Mouse (Mus musculus) neural tube, embryonic 15.5 days (tissue): ENCODE measurements at regions not wholly inside any gene's neighbourhood (a gene's known extent, or its start where the extent isn't known, plus 50 kb on each side); places are given as distances from the start of the nearest gene placed in this dataset.

Source experiments
- ATAC-seq: fragments of 200-750 bp; cut with Nextera tagmentation; 2 replicates; pipeline ENCODE4 v1.8.0; 2017; ENCODE audit warnings: mild to moderate bottlenecking, moderate TSS enrichment, moderate library complexity; ENCODE audit not compliant: low FRiP score
- H3K27ac ChIP-seq: fragments of 300-500 bp; sonication (generic); replicated peaks from 2 replicates; pipeline ENCODE4 v1.5.1; 2015; ENCODE audit warnings: mild to moderate bottlenecking, inconsistent platforms
- H3K27me3 ChIP-seq: fragments of 300-500 bp; sonication (generic); replicated peaks from 2 replicates; pipeline ENCODE4 v1.6.1; 2015; ENCODE audit warnings: inconsistent platforms
- H3K36me3 ChIP-seq: fragments of 300-500 bp; sonication (generic); 2 replicates; pipeline ENCODE4 v1.6.1; 2015; ENCODE audit warnings: inconsistent platforms
- H3K4me1 ChIP-seq: fragments of 300-500 bp; sonication (generic); 2 replicates; pipeline ENCODE4 v1.6.1; 2015; ENCODE audit warnings: inconsistent platforms
- H3K4me2 ChIP-seq: fragments of 300-500 bp; sonication (generic); 2 replicates; pipeline ENCODE4 v1.6.1; 2015; ENCODE audit warnings: inconsistent platforms, mild to moderate bottlenecking, moderate library complexity
- H3K4me3 ChIP-seq: fragments of 300-500 bp; sonication (generic); replicated peaks from 2 replicates; pipeline ENCODE4 v1.5.1; 2015; ENCODE audit warnings: mild to moderate bottlenecking, inconsistent platforms
- H3K9ac ChIP-seq: fragments of 300-500 bp; sonication (generic); replicated peaks from 2 replicates; pipeline ENCODE4 v1.6.1; 2015; ENCODE audit warnings: mild to moderate bottlenecking, inconsistent platforms
- H3K9me3 ChIP-seq: fragments of 300-500 bp; sonication (generic); replicated peaks from 2 replicates; pipeline ENCODE4 v1.6.1; 2016; ENCODE audit warnings: inconsistent platforms
- WGBS: fragments of 180-500 bp; shearing (Covaris S2); methylation state at CpG from one replicate; pipeline ENCODE4 v1.1.7; 2015; ENCODE audit warnings: mixed read lengths; 5-methylcytosine and 5-hydroxymethylcytosine counted together

DNA sequence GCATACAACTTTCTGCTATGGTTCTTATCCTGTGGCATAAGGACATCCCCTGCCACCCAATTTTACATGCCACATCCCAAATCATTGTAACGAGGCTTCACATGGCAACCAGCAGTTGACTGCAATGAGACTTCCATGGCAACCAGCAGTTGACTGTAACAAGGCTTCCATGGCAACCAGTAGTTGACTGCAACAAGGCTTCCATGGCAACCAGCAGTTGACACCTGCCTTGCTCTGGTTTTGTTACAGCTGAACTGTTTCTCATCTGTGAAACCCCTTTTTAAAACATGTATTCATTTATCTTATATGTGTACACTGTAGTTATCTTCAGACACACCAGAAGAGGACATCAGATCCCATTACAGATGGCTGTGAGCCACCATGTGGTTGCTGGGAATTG is 100.7 kb upstream of the Adgrf1 start:
- Histone ChIP-seq H3K27ac (no peak overlapping the region), H3K27me3 (no peaks in the 10 kb centered on the region), H3K4me2 (no peak overlapping the region), H3K4me1 (no peaks in the 10 kb centered on the region), H3K9ac (no peak overlapping the region), H3K4me3 (no peak overlapping the region), H3K9me3 (no peaks in the 10 kb centered on the region), H3K36me3 (no peaks in the 10 kb centered on the region)
- WGBS = 33% methylated on average over 1 of the region's 1 CpGs
- no peak for ATAC-seq

DNA sequence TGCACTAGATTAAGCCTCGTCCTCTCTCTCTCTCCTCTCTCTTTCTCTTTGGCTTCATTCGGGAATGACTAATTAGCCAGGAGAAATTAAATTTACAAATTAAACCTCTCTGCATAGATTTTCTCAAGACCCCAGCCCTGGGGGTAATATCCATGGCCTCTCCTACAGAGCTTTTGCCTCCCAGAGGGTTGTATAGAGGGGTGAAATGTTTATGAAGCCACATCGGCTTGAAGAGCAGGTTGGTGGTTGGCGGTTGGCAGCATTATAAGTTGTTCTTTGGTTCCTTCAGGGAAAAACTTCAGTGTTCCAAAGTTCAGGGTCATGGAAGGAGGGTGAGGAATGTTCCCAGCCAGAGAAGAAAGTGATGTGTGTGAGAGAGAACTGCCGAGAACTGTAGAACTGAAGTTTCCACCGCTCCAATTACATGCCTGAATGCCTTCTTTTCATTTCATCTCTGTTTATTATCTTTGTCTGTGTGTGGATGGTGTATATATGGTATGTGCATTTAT is 97.4 kb upstream of the Adgrf1 start:
- no peaks in the 10 kb centered on the region for H3K27me3 ChIP-seq
- H3K4me3 ChIP-seq = no peak overlapping the region
- no peak overlapping the region for H3K9ac ChIP-seq
- H3K9me3 ChIP-seq = no peaks in the 10 kb centered on the region
- WGBS = 64% methylated on average over 6 of the region's 6 CpGs
- no peaks in the 10 kb centered on the region for H3K36me3 ChIP-seq
- H3K27ac ChIP-seq = no peak overlapping the region
- H3K4me1 ChIP-seq = no peaks in the 10 kb centered on the region
- H3K4me2 ChIP-seq = no peak overlapping the region
- no peak for ATAC-seq

- Histone ChIP-seq H3K27ac (no peak overlapping the region), H3K36me3 (no peaks in the 10 kb centered on the region), H3K4me1 (no peaks in the 10 kb centered on the region), H3K27me3 (no peaks in the 10 kb centered on the region), H3K4me2 (no peak overlapping the region), H3K4me3 (no peak overlapping the region), H3K9ac (no peak overlapping the region), H3K9me3 (no peaks in the 10 kb centered on the region)
- WGBS = 73% methylated on average over 1 of the region's 1 CpGs
- no peak for ATAC-seq
Observed at GRCm38 (mm10) chr17:43174860-43175259, 95.3 kb upstream of the Adgrf1 start.

DNA sequence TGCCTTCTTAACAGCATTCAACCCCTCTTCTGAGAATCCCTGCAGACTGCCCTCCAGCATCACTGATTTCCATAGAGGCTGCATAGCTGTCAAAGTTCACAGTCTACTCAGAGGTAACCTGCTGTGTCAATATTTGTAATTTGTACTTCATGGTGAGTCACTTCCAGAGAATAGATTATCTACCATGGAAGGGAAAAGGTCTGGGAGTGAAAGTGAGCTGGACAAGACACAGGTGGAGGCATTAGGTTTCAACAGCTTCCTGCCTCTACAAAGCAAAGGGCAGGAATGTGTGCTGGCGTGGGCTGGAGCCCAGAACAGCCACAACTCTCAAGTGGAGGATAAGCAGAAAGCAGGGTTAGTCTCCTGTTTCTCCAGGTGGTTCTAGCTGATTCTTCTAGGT is 92.9 kb upstream of the Adgrf1 start:
- no peaks in the 10 kb centered on the region for H3K4me1 ChIP-seq
- no peak overlapping the region for H3K27ac ChIP-seq
- no peak overlapping the region for H3K9ac ChIP-seq
- H3K9me3 ChIP-seq = no peaks in the 10 kb centered on the region
- no peaks in the 10 kb centered on the region for H3K36me3 ChIP-seq
- no peaks in the 10 kb centered on the region for H3K27me3 ChIP-seq
- no peak overlapping the region for H3K4me2 ChIP-seq
- H3K4me3 ChIP-seq = no peak overlapping the region
- no peak for ATAC-seq
- 80% methylated on average over 1 of the region's 1 CpGs for WGBS

DNA sequence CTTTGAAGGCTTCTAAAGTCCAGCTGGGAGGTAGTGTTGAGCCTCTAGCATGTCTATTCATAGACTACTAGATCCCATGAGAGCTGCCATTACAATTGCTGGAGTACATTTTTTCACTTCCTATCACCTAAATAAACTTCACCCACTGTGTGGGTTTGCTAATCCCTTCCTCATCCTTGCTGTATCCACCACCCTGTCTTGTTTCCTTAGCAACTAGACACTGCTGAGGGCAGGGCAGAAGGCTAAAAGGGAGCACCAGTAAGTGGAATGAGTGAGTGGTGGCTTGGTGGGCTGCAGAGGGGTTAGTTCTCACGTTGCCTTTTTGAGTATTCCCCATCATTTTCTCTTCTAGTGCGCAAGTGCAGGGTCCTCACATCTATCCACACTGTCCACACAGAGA is 80.1 kb upstream of the Adgrf1 start:
- 83% methylated on average over 2 of the region's 2 CpGs for WGBS
- no peak overlapping the region for H3K4me2 ChIP-seq
- no peaks in the 10 kb centered on the region for H3K36me3 ChIP-seq
- ATAC-seq = no peak
- H3K9ac ChIP-seq = no peak overlapping the region
- no peaks in the 10 kb centered on the region for H3K9me3 ChIP-seq
- no peaks in the 10 kb centered on the region for H3K4me1 ChIP-seq
- no peak overlapping the region for H3K4me3 ChIP-seq
- H3K27ac ChIP-seq = no peak overlapping the region
- H3K27me3 ChIP-seq = no peaks in the 10 kb centered on the region

- H3K9me3 ChIP-seq = no peaks in the 10 kb centered on the region
- H3K36me3 ChIP-seq = no peaks in the 10 kb centered on the region
- no peaks in the 10 kb centered on the region for H3K4me1 ChIP-seq
- H3K27ac ChIP-seq = no peak overlapping the region
- no peak overlapping the region for H3K9ac ChIP-seq
- no peak for ATAC-seq
- no peak overlapping the region for H3K4me3 ChIP-seq
- no peak overlapping the region for H3K4me2 ChIP-seq
- H3K27me3 ChIP-seq = no peaks in the 10 kb centered on the region
- WGBS = 91% methylated on average over 3 of the region's 3 CpGs
Observed at GRCm38 (mm10) chr17:43190853-43191485, 79.2 kb upstream of the Adgrf1 start.

DNA sequence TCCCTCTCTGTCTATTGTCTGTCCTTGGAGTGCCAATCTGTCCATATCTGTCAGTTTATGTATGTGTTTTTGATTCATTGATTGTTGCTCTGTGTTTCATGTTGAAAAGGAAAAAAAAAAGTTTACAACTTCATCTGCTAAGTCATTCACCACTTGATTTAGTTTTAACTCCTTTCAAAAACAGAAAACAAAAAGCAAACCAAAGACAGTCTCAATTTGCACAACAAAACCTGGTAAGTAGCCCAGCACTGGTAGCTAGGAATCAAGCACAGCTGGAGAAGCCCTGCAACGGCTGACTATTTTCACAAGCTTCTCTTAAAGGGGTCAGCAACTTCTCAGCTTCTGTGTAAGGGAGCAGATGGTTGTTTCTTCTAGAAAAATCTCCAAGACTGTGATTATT is 72.9 kb upstream of the Adgrf1 start:
- Histone ChIP-seq H3K4me1 (no peaks in the 10 kb centered on the region), H3K27ac (no peak overlapping the region), H3K36me3 (no peaks in the 10 kb centered on the region), H3K4me3 (no peak overlapping the region), H3K4me2 (no peak overlapping the region), H3K27me3 (no peaks in the 10 kb centered on the region), H3K9ac (no peak overlapping the region), H3K9me3 (no peaks in the 10 kb centered on the region)
- WGBS = 15% methylated on average over 1 of the region's 1 CpGs
- ATAC-seq = no peak

DNA sequence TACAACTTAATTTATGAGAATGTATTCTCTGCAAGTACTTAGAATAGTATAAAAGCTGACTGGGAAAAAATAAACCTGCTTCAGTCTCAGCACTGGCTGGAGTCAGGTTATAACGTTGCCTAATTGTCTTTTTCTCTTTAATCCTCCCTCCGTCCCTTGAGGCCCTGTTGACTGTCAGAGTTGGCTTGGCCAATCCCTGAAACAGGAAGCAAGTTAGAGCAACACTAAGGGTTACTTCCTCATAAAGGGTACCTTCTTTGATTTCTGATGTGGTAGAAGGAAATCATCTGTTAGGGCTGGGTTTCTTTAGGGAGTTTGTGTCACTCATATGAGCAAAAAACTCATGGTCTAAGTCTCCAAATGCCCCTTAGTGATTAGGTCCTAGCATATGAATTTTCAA is 69.3 kb upstream of the Adgrf1 start:
- H3K4me1 ChIP-seq = no peaks in the 10 kb centered on the region
- no peak for ATAC-seq
- WGBS = 59% methylated on average over 2 of the region's 2 CpGs
- no peaks in the 10 kb centered on the region for H3K27me3 ChIP-seq
- H3K4me2 ChIP-seq = no peak overlapping the region
- H3K9ac ChIP-seq = no peak overlapping the region
- no peaks in the 10 kb centered on the region for H3K36me3 ChIP-seq
- H3K27ac ChIP-seq = no peak overlapping the region
- H3K9me3 ChIP-seq = no peaks in the 10 kb centered on the region
- H3K4me3 ChIP-seq = no peak overlapping the region

- 95% methylated on average over 3 of the region's 3 CpGs for WGBS
- Histone ChIP-seq H3K9ac (no peak overlapping the region), H3K4me2 (no peak overlapping the region), H3K27me3 (no peaks in the 10 kb centered on the region), H3K27ac (no peak overlapping the region), H3K36me3 (no peaks in the 10 kb centered on the region), H3K4me3 (no peak overlapping the region), H3K9me3 (no peaks in the 10 kb centered on the region), H3K4me1 (no peaks in the 10 kb centered on the region)
- no peak for ATAC-seq
Observed at GRCm38 (mm10) chr17:43206701-43207470, 63.2 kb upstream of the Adgrf1 start.

DNA sequence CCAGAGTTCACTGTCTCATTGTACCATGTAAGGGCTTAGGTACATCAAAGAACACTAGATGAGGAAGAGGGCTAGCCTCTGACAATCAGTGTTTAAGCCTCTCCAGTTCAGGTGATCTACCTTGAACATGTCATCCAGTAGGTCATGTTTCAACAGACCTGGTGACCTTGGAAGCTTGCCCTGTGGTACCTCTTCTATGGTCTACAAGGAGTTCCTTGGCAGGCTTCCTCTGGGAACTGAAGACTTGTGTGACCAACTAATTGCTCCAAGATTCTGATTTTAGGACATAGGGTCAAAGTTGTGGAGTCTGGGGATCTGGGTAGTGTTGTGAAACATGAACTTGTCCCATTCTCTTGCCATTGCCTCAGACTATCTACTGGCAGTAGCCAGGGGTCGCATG is 60.4 kb upstream of the Adgrf1 start:
- 87% methylated on average over 1 of the region's 1 CpGs for WGBS
- H3K4me1 ChIP-seq = no peaks in the 10 kb centered on the region
- no peaks in the 10 kb centered on the region for H3K27me3 ChIP-seq
- no peaks in the 10 kb centered on the region for H3K9me3 ChIP-seq
- no peaks in the 10 kb centered on the region for H3K36me3 ChIP-seq
- no peak overlapping the region for H3K9ac ChIP-seq
- no peak overlapping the region for H3K4me3 ChIP-seq
- H3K27ac ChIP-seq = no peak overlapping the region
- no peak overlapping the region for H3K4me2 ChIP-seq
- no peak for ATAC-seq

GRCm38 (mm10) chr17:43214038-43214437 is 56.1 kb upstream of the Adgrf1 start:
- no peaks in the 10 kb centered on the region for H3K9me3 ChIP-seq
- ATAC-seq = no peak
- no peaks in the 10 kb centered on the region for H3K4me1 ChIP-seq
- no peak overlapping the region for H3K4me2 ChIP-seq
- WGBS = 100% methylated on average over 1 of the region's 1 CpGs
- H3K9ac ChIP-seq = no peak overlapping the region
- no peak overlapping the region for H3K27ac ChIP-seq
- no peak overlapping the region for H3K4me3 ChIP-seq
- no peaks in the 10 kb centered on the region for H3K27me3 ChIP-seq
- no peaks in the 10 kb centered on the region for H3K36me3 ChIP-seq

GRCm38 (mm10) chr17:43219636-43220035 is 50.5 kb upstream of the Adgrf1 start:
- ATAC-seq = no peak
- Histone ChIP-seq H3K27ac (no peak overlapping the region), H3K36me3 (no peaks in the 10 kb centered on the region), H3K27me3 (no peaks in the 10 kb centered on the region), H3K4me2 (no peak overlapping the region), H3K4me3 (no peak overlapping the region), H3K9ac (no peak overlapping the region), H3K4me1 (no peaks in the 10 kb centered on the region), H3K9me3 (no peaks in the 10 kb centered on the region)
- 68% methylated on average over 4 of the region's 4 CpGs for WGBS
